Mouse (Mus musculus) heart, embryonic 12.5 days (tissue): ENCODE data around the gene Pin4. TPM values are rescaled to one million over a fixed set of nuclear protein-coding genes. Genes with fewer than 3 reads are reported as not detected.
"Not testable (repeated sequence)": the region's sequence is repeated elsewhere in the genome, so short reads cannot be mapped to it uniquely, and the experiment has no call there.

Experiments
- ATAC-seq: fragments of 200-750 bp; cut with Nextera tagmentation; 2 replicates; pipeline ENCODE4 v1.8.0; 2017; ENCODE audit warnings: moderate TSS enrichment, moderate library complexity; ENCODE audit not compliant: insufficient number of reproducible peaks, low FRiP score
- H3K27ac ChIP-seq: fragments of 300-500 bp; sonication (generic); 2 replicates; pipeline ENCODE4 v1.5.1; 2016; ENCODE audit warnings: mild to moderate bottlenecking, moderate library complexity; ENCODE audit not compliant: poor library complexity, severe bottlenecking
- H3K27me3 ChIP-seq: fragments of 300-500 bp; sonication (generic); replicated peaks from 2 replicates; pipeline ENCODE4 v1.6.1; 2016; ENCODE audit warnings: mild to moderate bottlenecking, moderate library complexity
- H3K36me3 ChIP-seq: fragments of 300-500 bp; sonication (generic); 2 replicates; pipeline ENCODE4 v1.6.1; 2016; ENCODE audit warnings: mild to moderate bottlenecking, moderate library complexity
- H3K4me1 ChIP-seq: fragments of 300-500 bp; sonication (generic); replicated peaks from 2 replicates; pipeline ENCODE4 v1.6.1; 2016; ENCODE audit warnings: mild to moderate bottlenecking
- H3K4me2 ChIP-seq: fragments of 300-500 bp; sonication (generic); 2 replicates; pipeline ENCODE4 v1.6.1; 2016; ENCODE audit warnings: mild to moderate bottlenecking, moderate library complexity
- H3K4me3 ChIP-seq: fragments of 300-500 bp; sonication (generic); 2 replicates; pipeline ENCODE4 v1.5.1; 2016; ENCODE audit warnings: mild to moderate bottlenecking
- H3K9ac ChIP-seq: fragments of 300-500 bp; sonication (generic); 2 replicates; pipeline ENCODE4 v1.6.1; 2016; ENCODE audit warnings: mild to moderate bottlenecking, moderate library complexity
- H3K9me3 ChIP-seq: fragments of 300-500 bp; sonication (generic); replicated peaks from 2 replicates; pipeline ENCODE4 v1.6.1; 2016; ENCODE audit warnings: mild to moderate bottlenecking, moderate library complexity
- WGBS: fragments of 180-500 bp; shearing (Covaris S2); methylation state at CpG from one replicate; pipeline ENCODE4 v1.1.7; 2016; 5-methylcytosine and 5-hydroxymethylcytosine counted together
- polyA plus RNA-seq: library from polyadenylated mRNA; unstranded; fragments of >200 nt; fragmentation: Nextera tagmentation; extraction: Ambion mirVana; gene quantifications from 2 replicates; pipeline ENCODE4 v1.2.1, GENCODE M21; 2016

Pin4 gene
- polyA plus RNA-seq, 1 experiment from 2014 or later, result 44.9 TPM

DNA sequence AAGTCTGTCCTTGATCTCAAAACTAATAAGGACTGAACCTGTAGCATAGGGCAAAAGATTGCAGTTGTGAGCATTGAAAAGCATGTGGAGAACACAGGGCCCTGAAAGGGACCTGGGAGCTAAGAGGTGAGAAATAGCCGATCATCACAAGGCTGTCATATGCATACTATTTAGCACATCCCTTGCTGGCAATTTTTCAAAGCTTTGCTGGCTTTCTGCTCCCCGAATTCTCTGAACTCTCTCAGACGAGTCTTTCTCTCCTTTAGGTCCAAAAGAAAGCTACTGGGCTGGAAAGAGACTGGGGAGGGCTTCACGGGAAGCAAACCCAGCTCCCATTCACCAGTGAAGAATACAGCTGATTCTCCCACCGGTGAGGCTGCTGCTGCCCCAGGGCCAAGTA, 36.9 kb upstream of the Pin4 start:
- no peak for ATAC-seq
- Histone ChIP-seq H3K27ac (no peak overlapping the region), H3K4me3 (no peak overlapping the region), H3K27me3 (0 out of 2 replicates have a peak, but pooled peaks cover 10% of the 10 kb centered on the region), H3K4me2 (no peak overlapping the region), H3K4me1 (no peaks in the 10 kb centered on the region), H3K9me3 (no peaks in the 10 kb centered on the region), H3K9ac (no peak overlapping the region), H3K36me3 (peaks cover 43% of the 10 kb centered on the region)
- whole genome bisulfite sequencing, result 52% methylated on average over 5 of the region's 5 CpGs

DNA sequence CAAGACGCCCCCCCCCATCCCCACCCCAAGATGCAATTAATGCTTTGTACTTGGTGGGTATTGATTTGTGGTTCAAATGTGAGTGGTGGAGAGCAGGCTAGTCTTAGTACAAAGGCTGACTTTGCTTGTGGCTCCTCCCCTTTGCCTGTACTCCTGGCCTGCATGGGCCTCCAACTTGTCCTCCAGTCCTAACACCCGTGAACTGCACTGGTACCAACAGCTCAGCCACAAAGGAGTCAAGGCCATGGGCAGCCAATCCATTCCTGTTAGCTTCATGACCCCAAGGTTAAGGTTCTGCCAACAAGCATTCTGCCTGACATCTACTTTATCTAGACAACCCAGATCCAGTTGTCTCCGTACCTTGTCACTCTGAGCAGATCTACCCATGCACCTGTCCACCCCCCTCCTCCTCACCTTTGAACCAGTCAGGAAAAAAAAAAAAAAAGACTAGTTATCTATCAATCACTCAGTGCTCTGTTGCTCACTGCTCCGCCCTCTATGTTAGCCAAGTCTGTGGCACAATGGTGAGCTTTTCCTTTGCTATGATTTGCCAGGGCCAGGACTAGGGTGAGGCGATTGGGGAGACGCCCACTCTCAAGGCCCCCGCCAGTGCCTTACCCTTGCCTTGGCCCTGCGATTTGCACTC, 33.3 kb upstream of the Pin4 start:
- Histone ChIP-seq H3K27ac (no peak overlapping the region), H3K4me2 (no peak overlapping the region), H3K9me3 (no peaks in the 10 kb centered on the region), H3K27me3 (0 out of 2 replicates have a peak, but pooled peaks cover 10% of the 10 kb centered on the region), H3K9ac (no peak overlapping the region), H3K36me3 (peaks cover 17% of the 10 kb centered on the region), H3K4me3 (no peak overlapping the region), H3K4me1 (no peaks in the 10 kb centered on the region)
- ATAC-seq, result no peak
- WGBS, result 77% methylated on average over 8 of the region's 8 CpGs

DNA sequence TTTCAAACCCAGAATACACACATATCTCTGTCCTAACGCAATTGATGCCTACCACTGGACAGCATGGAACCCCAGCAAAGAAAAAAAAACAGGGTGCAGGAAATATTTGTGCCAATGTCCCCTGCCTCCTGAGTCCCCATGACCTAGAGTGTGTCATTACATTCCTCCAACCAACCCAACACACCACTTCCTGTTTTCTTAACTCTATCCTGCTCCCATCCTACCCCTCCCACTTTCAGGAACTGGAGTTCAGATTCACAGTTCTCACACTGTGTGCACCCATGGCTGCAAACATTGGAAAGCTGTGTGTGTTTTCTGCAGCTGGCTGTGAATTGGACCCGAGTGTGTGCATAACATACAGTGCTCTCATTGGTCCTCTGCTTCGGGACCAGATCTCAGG, 28.6 kb upstream of the Pin4 start:
- WGBS, result 61% methylated on average over 3 of the region's 3 CpGs
- H3K9me3 ChIP-seq, result no peaks in the 10 kb centered on the region
- 0 out of 2 replicates have a peak, but pooled peaks cover 7% of the 10 kb centered on the region for H3K27me3 ChIP-seq
- no peaks in the 10 kb centered on the region for H3K4me1 ChIP-seq
- ATAC-seq, result no peak
- no peak overlapping the region for H3K9ac ChIP-seq
- H3K4me2 ChIP-seq, result no peak overlapping the region
- H3K4me3 ChIP-seq, result no peak overlapping the region
- no peak overlapping the region for H3K27ac ChIP-seq
- no peaks in the 10 kb centered on the region for H3K36me3 ChIP-seq

DNA sequence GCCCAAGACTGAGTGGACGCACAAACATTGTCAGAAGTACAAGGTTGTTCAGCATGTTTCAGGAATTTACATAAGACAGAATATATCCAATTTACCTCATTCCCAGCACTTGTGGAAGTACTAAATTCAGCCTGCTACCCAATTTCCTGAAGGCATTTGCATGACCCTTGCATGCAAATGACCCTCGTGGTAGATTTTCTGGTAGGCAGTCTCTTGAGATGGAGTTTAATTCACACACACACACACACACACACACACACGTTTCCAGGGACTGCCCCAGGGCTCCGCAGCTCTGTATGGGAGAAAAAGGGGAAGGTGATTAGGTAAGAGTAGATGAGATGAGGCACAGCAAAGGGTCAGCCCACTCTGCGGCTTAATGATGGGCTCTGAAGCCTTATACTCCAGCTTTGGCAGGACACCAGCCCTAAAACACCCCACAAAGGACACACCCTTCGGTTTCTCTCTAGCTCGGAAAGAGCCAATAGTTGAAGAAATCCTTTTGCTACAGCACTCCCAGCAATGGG, 24.8 kb upstream of the Pin4 start:
- Histone ChIP-seq H3K27me3 (no peaks in the 10 kb centered on the region), H3K9ac (no peak overlapping the region), H3K9me3 (no peaks in the 10 kb centered on the region), H3K27ac (no peak overlapping the region), H3K4me3 (no peak overlapping the region), H3K4me1 (no peaks in the 10 kb centered on the region), H3K36me3 (no peaks in the 10 kb centered on the region), H3K4me2 (no peak overlapping the region)
- 79% methylated on average over 7 of the region's 7 CpGs for WGBS
- no peak for ATAC-seq

DNA sequence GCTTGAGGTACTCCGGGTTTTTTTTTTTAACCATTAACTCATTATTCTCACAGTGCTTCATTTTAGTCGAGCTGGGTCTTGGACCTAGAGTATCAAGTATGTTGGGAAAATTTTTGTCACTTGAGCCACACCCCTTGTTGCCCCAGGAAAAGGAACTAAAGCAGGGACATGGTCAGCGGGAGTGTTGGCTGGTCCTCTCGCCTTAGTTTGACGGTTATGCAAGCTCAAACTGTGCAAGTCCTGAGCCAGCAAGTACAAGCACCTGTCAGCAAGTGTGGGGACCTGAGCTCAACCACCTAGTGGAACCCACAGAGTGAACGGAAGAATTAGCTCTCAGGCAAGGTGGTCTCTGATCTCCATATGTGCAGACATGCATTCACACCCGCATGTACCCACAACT, 17.4 kb upstream of the Pin4 start:
- Histone ChIP-seq H3K4me1 (no peaks in the 10 kb centered on the region), H3K27ac (no peak overlapping the region), H3K27me3 (no peaks in the 10 kb centered on the region), H3K4me3 (no peak overlapping the region), H3K36me3 (no peaks in the 10 kb centered on the region), H3K9ac (no peak overlapping the region), H3K4me2 (no peak overlapping the region), H3K9me3 (no peaks in the 10 kb centered on the region)
- no peak for ATAC-seq
- WGBS, result 55% methylated on average over 7 of the region's 7 CpGs

DNA sequence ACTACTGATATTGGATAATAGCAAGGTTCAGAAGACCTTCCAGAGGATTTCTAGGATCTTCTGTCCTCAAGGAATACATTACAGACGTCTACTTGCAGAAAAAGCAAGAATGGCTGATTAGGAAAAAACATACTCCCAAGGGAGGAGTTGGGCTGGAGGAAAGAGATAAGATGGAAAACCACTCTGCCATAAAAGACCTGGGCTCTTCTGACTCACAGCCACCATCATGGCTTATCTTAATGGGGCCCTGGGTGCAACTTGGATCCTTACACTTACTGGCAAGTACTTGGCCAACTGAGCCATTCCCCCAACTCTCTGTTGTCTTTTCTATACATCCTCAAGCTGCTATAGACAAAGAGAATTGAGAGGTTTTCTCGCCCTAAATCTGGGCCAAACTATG, 15.4 kb upstream of the Pin4 start:
- not testable (repeated sequence) for H3K4me3 ChIP-seq, H3K27me3 ChIP-seq, H3K9me3 ChIP-seq, H3K36me3 ChIP-seq, H3K9ac ChIP-seq, H3K27ac ChIP-seq, ATAC-seq, H3K4me1 ChIP-seq, H3K4me2 ChIP-seq
- WGBS, result 45% methylated on average over 2 of the region's 2 CpGs

DNA sequence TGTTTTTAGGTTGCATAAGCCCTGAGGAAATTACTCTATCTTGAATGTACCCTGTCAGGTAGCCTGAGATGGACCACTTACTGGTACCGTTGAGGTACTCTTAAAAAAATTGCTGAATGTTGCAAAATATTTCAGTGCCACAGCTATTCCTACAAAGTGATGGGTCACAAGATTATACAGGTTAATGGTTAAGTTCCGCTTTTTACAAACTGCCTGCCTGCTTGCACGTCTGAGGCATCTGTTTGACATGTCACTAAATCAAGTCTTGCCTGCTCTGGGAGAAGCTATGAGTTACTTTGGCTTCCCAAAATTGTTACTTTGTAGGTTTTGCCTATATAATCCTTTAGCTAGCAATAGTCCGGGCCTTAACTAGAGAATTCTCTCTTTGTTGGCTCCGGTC, 9.9 kb upstream of the Pin4 start:
- H3K4me3 ChIP-seq, H3K9ac ChIP-seq, H3K27ac ChIP-seq, ATAC-seq, H3K4me1 ChIP-seq, H3K36me3 ChIP-seq, H3K4me2 ChIP-seq, H3K9me3 ChIP-seq, H3K27me3 ChIP-seq: not testable (repeated sequence)
- 78% methylated on average over 5 of the region's 5 CpGs for WGBS

DNA sequence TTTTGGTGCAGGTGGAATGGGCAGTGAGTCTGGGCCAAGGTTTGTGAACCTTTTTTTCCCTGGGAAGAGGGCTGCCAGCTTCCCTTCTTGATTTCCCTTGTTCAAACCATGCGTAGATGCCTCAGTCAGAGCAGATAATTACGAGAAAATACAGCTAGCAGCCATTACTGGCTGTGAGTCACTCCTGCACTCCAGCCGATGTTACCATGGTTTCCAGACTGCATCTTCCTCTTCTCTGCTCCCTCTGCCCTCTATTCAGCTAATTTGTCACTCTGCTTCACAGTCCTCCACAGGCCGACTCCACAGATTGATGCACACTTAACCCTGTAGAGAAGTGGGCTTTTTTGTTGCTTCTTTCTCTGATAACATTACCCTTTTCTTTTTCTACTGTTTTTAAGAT, 3.6 kb upstream of the Pin4 start:
- no peak for ATAC-seq
- no peaks in the 10 kb centered on the region for H3K36me3 ChIP-seq
- H3K4me2 ChIP-seq, result no peak overlapping the region
- 45% methylated on average over 4 of the region's 4 CpGs for WGBS
- peaks cover 5% of the 10 kb centered on the region; the same call in 1 of the 2 replicates for H3K4me1 ChIP-seq
- no peaks in the 10 kb centered on the region for H3K9me3 ChIP-seq
- 0 out of 2 replicates have a peak, but pooled peaks cover 4% of the 10 kb centered on the region for H3K27me3 ChIP-seq
- H3K27ac ChIP-seq, result no peak overlapping the region
- no peak overlapping the region for H3K9ac ChIP-seq
- H3K4me3 ChIP-seq, result no peak overlapping the region

DNA sequence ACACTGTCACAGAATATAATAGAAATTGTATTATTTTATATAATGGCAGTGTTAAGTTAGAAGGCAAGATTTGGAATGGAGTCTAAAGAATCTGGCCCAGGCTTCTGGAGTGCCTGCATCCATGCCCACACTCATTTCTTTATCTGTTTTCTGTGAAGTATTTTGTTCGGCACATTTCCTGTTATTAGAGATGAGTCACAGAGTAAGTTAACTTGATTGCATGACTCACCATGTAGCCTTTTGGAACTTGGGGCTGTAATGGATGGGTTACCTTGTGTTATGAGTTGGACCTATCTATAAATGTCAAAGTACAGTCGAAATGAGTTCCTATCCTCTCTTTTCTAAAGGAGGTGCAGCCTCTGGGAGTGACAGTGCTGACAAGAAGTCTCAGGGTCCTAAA, 2.1 kb downstream of the Pin4 start:
- WGBS, result 79% methylated on average over 2 of the region's 2 CpGs
- ATAC-seq, result no peak
- no peak overlapping the region for H3K4me2 ChIP-seq

DNA sequence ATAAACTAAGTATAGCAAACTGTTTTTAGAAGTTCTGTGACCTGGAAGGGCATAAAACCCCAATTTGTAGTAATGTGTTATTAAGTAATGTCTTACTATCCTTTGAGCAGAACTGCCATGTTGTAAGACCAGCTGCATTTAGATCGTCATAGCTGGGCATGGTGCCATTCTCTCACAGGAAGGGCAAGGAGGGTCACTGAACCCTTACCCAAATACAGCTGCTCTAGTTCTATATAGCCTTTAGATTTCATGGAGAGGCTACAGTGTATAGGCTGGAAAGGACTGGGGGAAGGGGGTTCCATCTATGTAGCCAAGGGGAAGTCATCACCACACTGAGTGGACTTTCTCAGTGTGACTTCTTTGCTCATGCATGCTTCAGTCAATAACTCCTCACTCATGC, 21.9 kb downstream of the Pin4 start:
- Histone ChIP-seq H3K27ac (no peak overlapping the region), H3K27me3 (no peaks in the 10 kb centered on the region), H3K36me3 (peaks cover 34% of the 10 kb centered on the region), H3K4me2 (no peak overlapping the region), H3K4me1 (no peaks in the 10 kb centered on the region), H3K9ac (no peak overlapping the region), H3K9me3 (no peaks in the 10 kb centered on the region), H3K4me3 (no peak overlapping the region)
- 88% methylated on average over 1 of the region's 1 CpGs for WGBS
- ATAC-seq, result no peak

More for the DNA sequence above, 2.1 kb downstream of the Pin4 start:
- H3K27me3 ChIP-seq, result no peaks in the 10 kb centered on the region
- no peak overlapping the region for H3K9ac ChIP-seq
- H3K27ac ChIP-seq, result no peak overlapping the region
- peaks cover 5% of the 10 kb centered on the region; the same call in 1 of the 2 replicates for H3K4me1 ChIP-seq
- H3K4me3 ChIP-seq, result no peak overlapping the region
- peaks cover 31% of the 10 kb centered on the region for H3K36me3 ChIP-seq
- no peaks in the 10 kb centered on the region for H3K9me3 ChIP-seq

DNA sequence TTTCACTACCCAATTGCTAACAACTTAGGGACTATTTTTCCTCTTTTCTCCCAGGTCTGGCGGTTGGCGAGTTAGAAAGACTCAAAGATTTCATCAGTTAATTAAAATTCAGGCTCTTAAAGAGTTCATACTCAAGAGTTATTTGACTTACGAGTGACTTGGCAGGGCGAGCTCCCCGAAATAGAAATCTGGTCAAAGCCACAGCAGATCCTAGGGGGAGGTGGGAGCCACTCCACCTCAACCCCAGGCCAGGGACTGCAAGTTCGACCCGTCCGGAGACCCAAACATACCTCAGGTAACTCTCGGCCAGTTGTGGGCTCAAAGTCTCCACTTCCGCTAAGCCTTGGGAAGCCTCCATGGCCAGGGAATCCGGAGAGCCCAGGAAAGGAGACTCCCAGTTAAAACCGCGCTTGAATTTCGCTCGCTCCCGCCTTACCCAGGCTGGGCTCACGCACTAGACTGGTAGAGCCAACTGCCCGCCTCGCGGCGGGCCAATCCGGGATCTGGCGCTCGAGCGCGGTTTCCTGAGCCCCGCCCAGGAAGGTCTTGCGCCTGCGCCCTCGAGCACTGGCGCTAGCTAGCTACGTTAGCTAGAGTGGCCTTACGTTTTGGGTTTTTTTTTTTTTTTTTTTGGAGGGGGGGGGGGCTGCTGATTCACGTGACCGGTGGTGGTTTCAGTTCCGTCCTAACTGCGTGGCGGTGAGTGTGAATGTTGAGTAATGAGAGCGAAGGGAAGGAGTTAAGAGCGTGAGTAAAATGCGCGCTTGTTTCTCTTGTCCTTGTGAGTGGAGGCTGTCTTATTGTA, 37.6 kb downstream of the Pin4 start, which contains the start of gene Ercc6l:
Gene Ercc6l (minus strand): TSS at position 474 of the 805 bp plus-strand sequence.
- Histone ChIP-seq H3K4me3 (peak within 1 kb of the TSS; percentile 64), H3K27me3 (no peaks in the 10 kb centered on the region), H3K4me2 (peak within 1 kb of the TSS; percentile 63), H3K27ac (peak within 1 kb of the TSS; percentile 76), H3K9me3 (peaks cover 3% of the 10 kb centered on the region; the same call in 1 of the 2 replicates), H3K4me1 (no peaks in the 10 kb centered on the region), H3K9ac (peak within 1 kb of the TSS; percentile 77), H3K36me3 (peaks cover 3% of the 10 kb centered on the region; the same call in 1 of the 2 replicates)
- 12% methylated on average over 42 of the region's 42 CpGs for WGBS
- ATAC-seq, result peak; percentile 98
